Mouse (Mus musculus) inflammation-experienced regulatory T-cells, adult 6 months (primary cell): ENCODE measurements around the gene Olfr652. TPM values are rescaled to one million over a fixed set of nuclear protein-coding genes. Genes with fewer than 3 reads are reported as not detected.

Experiments used
- ATAC-seq: one replicate; pipeline ENCODE4 v1.8.0; 2017
- polyA plus RNA-seq, 3 experiments: library from polyadenylated mRNA; unstranded; fragments of 100-300 nt; shearing (Covaris generic); gene quantifications; one replicate each; pipeline ENCODE4 v1.2.1; 2017

The Olfr652 gene
- polyA plus RNA-seq, result under 1 TPM in 1 of 3 experiments, not detected in 2; 0.13 TPM

GRCm38 (mm10) chr7:104560601-104561000 lies at the start of gene Olfr652:
Olfr652 (plus strand) TSS chr7:104560901.
- ATAC-seq, result no peak

- ATAC-seq, result no peak
Measured at GRCm38 (mm10) chr7:104549833-104550232, 10.9 kb upstream of the Olfr652 start, which contains the start of gene Olfr651. Olfr651 (plus strand) TSS chr7:104550133.

DNA sequence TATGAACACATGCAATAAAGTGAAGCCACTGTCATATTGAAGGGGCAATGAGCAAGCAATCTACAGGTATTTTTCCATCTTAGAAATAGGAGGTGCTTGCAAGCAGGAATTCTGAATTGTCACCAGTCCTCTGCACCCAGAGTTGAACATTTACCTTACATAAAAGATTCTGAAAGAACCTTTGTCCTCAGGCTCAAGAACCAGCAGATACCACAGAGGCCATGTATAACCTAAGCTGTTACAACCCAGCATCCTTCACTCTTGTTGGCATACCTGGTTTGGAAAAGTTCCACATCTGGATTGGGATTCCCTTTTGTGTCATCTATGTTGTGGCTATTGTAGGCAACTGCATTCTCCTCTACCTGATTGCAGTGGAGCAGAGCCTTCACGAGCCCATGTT lies 8.0 kb upstream of the Olfr652 start:
- ATAC-seq, result no peak

- ATAC-seq, result no peak
Measured at GRCm38 (mm10) chr7:104577014-104577413, 16.3 kb downstream of the Olfr652 start, which contains the start of gene Olfr653. Olfr653 (plus strand) TSS chr7:104577314.

- no peak for ATAC-seq
Measured at GRCm38 (mm10) chr7:104580846-104581245, 20.1 kb downstream of the Olfr652 start.

DNA sequence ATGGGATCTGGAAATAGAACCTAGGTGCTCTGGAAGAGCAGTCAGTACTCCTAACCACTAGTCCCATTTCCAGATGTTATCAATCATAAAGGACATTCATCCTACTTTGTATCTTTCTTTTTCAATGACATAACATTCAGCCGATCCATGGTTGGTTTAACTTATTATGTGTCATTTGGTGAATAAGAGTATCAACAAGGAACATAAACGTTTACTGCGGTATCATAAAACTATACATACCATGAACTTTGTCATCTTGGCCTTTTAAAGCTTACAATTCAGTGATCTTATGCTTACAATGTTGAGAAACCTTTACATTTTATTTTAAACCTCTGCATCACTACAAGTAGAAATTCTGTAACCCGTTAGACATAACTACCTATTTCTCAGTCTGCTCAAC lies 20.7 kb downstream of the Olfr652 start:
- ATAC-seq, result no peak

- no peak for ATAC-seq
Measured at GRCm38 (mm10) chr7:104586725-104587124, 26.0 kb downstream of the Olfr652 start, which contains the start of gene Olfr654. Olfr654 (plus strand) TSS chr7:104587025.

DNA sequence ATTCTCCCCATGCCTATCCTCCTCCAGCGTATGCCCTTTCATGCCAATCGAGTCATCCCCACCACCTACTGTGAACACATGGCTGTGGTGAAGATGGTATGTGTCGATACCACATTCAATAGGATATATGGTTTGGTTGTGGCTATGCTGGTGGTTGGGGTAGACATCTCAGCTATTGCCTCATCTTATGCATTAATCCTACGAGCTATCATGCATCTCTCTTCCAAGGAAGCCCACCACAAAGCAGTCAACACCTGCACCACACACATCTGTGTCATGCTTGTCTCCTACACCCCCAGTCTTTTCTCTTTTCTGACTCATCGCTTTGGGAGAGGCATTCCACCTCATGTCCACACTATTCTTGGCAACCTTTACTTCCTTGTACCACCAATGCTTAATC lies 27.6 kb downstream of the Olfr652 start:
- no peak for ATAC-seq

- no peak for ATAC-seq
Measured at GRCm38 (mm10) chr7:104601679-104602078, 41.0 kb downstream of the Olfr652 start, which contains the start of gene Olfr655. Olfr655 (minus strand) TSS chr7:104601779.

- peak; percentile 72 for ATAC-seq
Measured at GRCm38 (mm10) chr7:104603173-104603572, 42.5 kb downstream of the Olfr652 start.

DNA sequence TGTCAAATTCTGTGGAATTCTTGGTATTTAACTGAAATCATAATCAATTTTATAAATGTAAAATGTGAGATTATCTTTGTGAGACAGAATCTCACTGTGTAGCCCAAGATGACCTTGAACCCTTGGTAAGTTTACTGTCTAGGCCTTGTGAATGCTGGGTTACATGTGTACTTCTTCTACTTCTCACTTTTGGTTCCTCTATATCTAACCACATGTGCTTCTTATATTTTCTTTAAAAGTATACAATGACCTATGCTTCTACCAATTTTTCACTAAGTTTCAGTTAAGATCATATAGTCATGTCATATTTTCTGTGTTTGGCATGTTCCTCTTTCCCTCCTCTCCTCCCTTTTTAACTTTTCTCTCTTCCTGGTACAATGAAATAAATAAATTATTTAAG lies 44.0 kb downstream of the Olfr652 start:
- no peak for ATAC-seq

DNA sequence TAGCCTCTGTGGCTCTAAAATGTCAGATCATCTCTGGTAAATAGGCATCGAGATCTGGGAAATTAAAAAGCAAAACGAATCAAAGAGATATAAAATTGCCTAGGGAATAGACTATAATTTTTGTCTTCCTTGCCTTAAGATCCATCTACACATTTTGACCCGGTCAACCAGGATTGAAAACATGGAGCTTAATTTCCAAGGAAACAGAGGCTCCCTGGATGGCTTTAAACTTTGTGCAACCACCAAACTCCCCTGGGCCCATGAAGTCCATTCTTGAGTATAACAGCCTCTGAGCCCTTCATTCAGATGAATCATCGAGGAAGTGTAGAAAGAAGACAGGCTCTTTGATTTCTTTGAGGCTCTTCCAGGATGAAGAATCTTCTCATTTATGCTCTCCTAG lies 53.0 kb downstream of the Olfr652 start, which contains the start of gene Olfr656:
Gene Olfr656, plus strand, starts transcription at position 301 of the 400 bp plus-strand sequence.
- ATAC-seq, result no peak

Other genes with a start within 250 kb of the Olfr652 start
- 100 to 1,000 TPM; 110 to 206 (median 165) TPM for gene Trim12a, start 245.4 kb upstream of the Olfr652 start, polyA plus RNA-seq
- gene Trim34b, start 231.4 kb upstream of the Olfr652 start, polyA plus RNA-seq, result 1 to 10 TPM in 2 of 3 experiments, under 1 TPM in 1; 0.57 to 2.0 (median 1.7) TPM
- gene Trim12c, start 207.5 kb upstream of the Olfr652 start, polyA plus RNA-seq, result 10 to 100 TPM; 14.6 to 21.1 (median 15.5) TPM
- 1 to 10 TPM in 1 of 3 experiments, under 1 TPM in 2; 0.35 to 1.1 (median 0.69) TPM for gene Trim30b, start 191.0 kb upstream of the Olfr652 start, polyA plus RNA-seq
- gene Trim30c, start 160.1 kb upstream of the Olfr652 start, polyA plus RNA-seq, result under 1 TPM; 0.21 to 0.33 (median 0.32) TPM
- 10 to 100 TPM; 72.9 to 76.3 (median 75.4) TPM for gene Trim30a, start 95.7 kb upstream of the Olfr652 start, polyA plus RNA-seq
- gene Trim30d, start 53.1 kb upstream of the Olfr652 start, polyA plus RNA-seq, result 10 to 100 TPM; 24.8 to 39.3 (median 34.8) TPM
- gene Olfr651, start 10.8 kb upstream of the Olfr652 start, polyA plus RNA-seq, result not detected
- not detected for gene Olfr653, start 16.4 kb downstream of the Olfr652 start, polyA plus RNA-seq
- gene Olfr654, start 26.1 kb downstream of the Olfr652 start, polyA plus RNA-seq, result not detected
- gene Olfr655, start 40.9 kb downstream of the Olfr652 start, polyA plus RNA-seq, result not detected
- gene Olfr656, start 53.1 kb downstream of the Olfr652 start, polyA plus RNA-seq, result not detected
- gene Olfr657, start 63.9 kb downstream of the Olfr652 start, polyA plus RNA-seq, result under 1 TPM in 1 of 3 experiments, not detected in 2; 0.39 TPM
- not detected for gene Olfr658, start 86.4 kb downstream of the Olfr652 start, polyA plus RNA-seq
- not detected for gene Olfr659, start 105.9 kb downstream of the Olfr652 start, polyA plus RNA-seq
- not detected for gene Olfr661, start 125.6 kb downstream of the Olfr652 start, polyA plus RNA-seq
- gene Usp17le, start 216.6 kb downstream of the Olfr652 start, polyA plus RNA-seq, result not detected